8 mouse cellular contexts compared by ENCODE assay signal in genomic region chrX:153237920-153238504, GRCm38 (mm10). TPM values are rescaled to one million over a fixed set of nuclear protein-coding genes. Genes with fewer than 3 reads are reported as not detected.
DNase-seq lines count a peak whose midpoint lies in the region; ATAC-seq and TF ChIP-seq lines count a peak whose summit lies in the region.

No protein-coding gene starts in this region.

- no peak for TF ChIP-seq POLR2A in bone marrow, adult 2 months (IDR thresholded peaks at IDR 0.05; ENCODE audit: borderline replicate concordance, control insufficient read depth, low read depth, low read length)

- ATAC-seq in CD4-positive, CD25-positive, alpha-beta regulatory T cell, adult 4 months = peak; percentile 45
- ATAC-seq in embryonic facial prominence, embryonic 14.5 days (ENCODE audit: low read depth) = peak; percentile 76
- ATAC-seq in hematopoietic stem cell, adult 5-6 weeks (replicated peaks in 1 of 2; ENCODE audit: insufficient read depth in 1 of 2, low FRiP score in 2 of 2, low TSS enrichment in 1 of 2, low read depth in 1 of 2, poor library complexity in 2 of 2, severe bottlenecking in 2 of 2) = peak; percentile 90 to 95
- ATAC-seq in lung, embryonic 16.5 days (ENCODE audit: low read depth) = peak; percentile 82

- WGBS in bone marrow, adult 2 months = 13% methylated on average over 23 of the region's 23 CpGs
- 27% methylated on average over 14 of the region's 23 CpGs for WGBS in embryonic facial prominence, embryonic 14.5 days
- WGBS in lung, embryonic 16.5 days = 20% methylated on average over 23 of the region's 23 CpGs

- H3K9ac ChIP-seq in embryonic facial prominence, embryonic 14.5 days (ENCODE audit: low read depth, low read length) = peak overlapping the region; percentile 54
- peak overlapping the region; percentile 50 for H3K9ac ChIP-seq in lung, embryonic 16.5 days (ENCODE audit: low read length)

- H3K4me2 ChIP-seq in embryonic facial prominence, embryonic 14.5 days (ENCODE audit: low read depth, low read length) = peak overlapping the region; percentile 57
- H3K4me2 ChIP-seq in lung, embryonic 16.5 days (ENCODE audit: low read depth, low read length) = peak overlapping the region; percentile 60

- H3K9me3 ChIP-seq in embryonic facial prominence, embryonic 14.5 days (ENCODE audit: control insufficient read depth, low read length) = no peaks in the 10 kb centered on the region
- no peaks in the 10 kb centered on the region for H3K9me3 ChIP-seq in lung, embryonic 16.5 days (ENCODE audit: control insufficient read depth, low read length)

- H3K4me3 ChIP-seq in bone marrow, adult 2 months (replicated peaks; ENCODE audit: control insufficient read depth, low read depth, low read length) = peak overlapping the region; percentile 72
- H3K4me3 ChIP-seq in embryonic facial prominence, embryonic 14.5 days (ENCODE audit: low read depth, low read length) = peak overlapping the region; percentile 50
- H3K4me3 ChIP-seq in lung, embryonic 16.5 days (ENCODE audit: low read length) = peak overlapping the region; percentile 56

- no peaks in the 10 kb centered on the region for H3K36me3 ChIP-seq in embryonic facial prominence, embryonic 14.5 days (ENCODE audit: control insufficient read depth, insufficient read depth, low read length)
- H3K36me3 ChIP-seq in lung, embryonic 16.5 days (ENCODE audit: control insufficient read depth, insufficient read depth, low read length) = no peaks in the 10 kb centered on the region

- H3K4me1 ChIP-seq in bone marrow, adult 2 months (ENCODE audit: control insufficient read depth, insufficient read depth, low read length) = no peaks in the 10 kb centered on the region
- no peaks in the 10 kb centered on the region for H3K4me1 ChIP-seq in embryonic facial prominence, embryonic 14.5 days (ENCODE audit: control insufficient read depth, insufficient read depth, low read length)
- H3K4me1 ChIP-seq in lung, embryonic 16.5 days (replicated peaks; ENCODE audit: control insufficient read depth, insufficient read depth, low read length) = no peaks in the 10 kb centered on the region

- TF ChIP-seq CTCF in bone marrow, adult 2 months (IDR thresholded peaks at IDR 0.05; ENCODE audit: control insufficient read depth, insufficient read depth, low read length) = no peak

- peak; percentile 20 for DNase-seq in embryonic facial prominence, embryonic 14.5 days (ENCODE audit: low spot score)
- peak; percentile 6 to 19 for DNase-seq in layer of hippocampus, adult 8-10 months (ENCODE audit: low spot score in 2 of 2)
- DNase-seq in right cerebral cortex, adult 18-20 months = peak; percentile 32
- no peak for DNase-seq in urinary bladder, postnatal 14 days (ENCODE audit: low spot score)

- H3K27ac ChIP-seq in bone marrow, adult 2 months (ENCODE audit: control insufficient read depth, insufficient read depth, low read depth, low read length, poor library complexity) = no peak overlapping the region
- H3K27ac ChIP-seq in embryonic facial prominence, embryonic 14.5 days (replicated peaks; ENCODE audit: low read depth, low read length) = peak overlapping the region; percentile 55
- no peak overlapping the region for H3K27ac ChIP-seq in lung, embryonic 16.5 days (ENCODE audit: low read length)

- H3K27me3 ChIP-seq in embryonic facial prominence, embryonic 14.5 days (replicated peaks; ENCODE audit: control insufficient read depth, insufficient read depth, low read length) = peaks cover 6% of the 10 kb centered on the region; the same call in 1 of the 2 replicates
- no peaks in the 10 kb centered on the region for H3K27me3 ChIP-seq in lung, embryonic 16.5 days (ENCODE audit: control insufficient read depth, insufficient read depth, low read depth, low read length)

RNA-seq across cellular contexts. Expression of gene Klf8, which starts 0.7 kb away (rescaled TPM):
- 1 to 10 TPM in 1 of 2 experiments, under 1 TPM in 1; 0.87 to 1.3 TPM for polyA plus RNA-seq in CD4-positive, CD25-positive, alpha-beta regulatory T cell, adult 4 months (2017; shearing (Covaris generic))
- 1.0 and 4.7 TPM in 2 replicates for polyA plus RNA-seq in bone marrow, adult 2 months (2011; ENCODE audit: insufficient read depth, insufficient read length, low replicate concordance, missing spikeins)
- 1.6 and 2.8 TPM in 2 replicates for polyA plus RNA-seq in embryonic facial prominence, embryonic 14.5 days (2014; fragmentation: Nextera tagmentation; extraction: Ambion mirVana)
- 3.4 and 13.8 TPM in 2 replicates for total RNA-seq in hematopoietic stem cell, adult 5-6 weeks (2017)
- total RNA-seq in layer of hippocampus, adult 8-10 months (2022) = 1 to 10 TPM; 3.2 to 4.4 (median 4.2) TPM
- 0.73 and 2.0 TPM in 2 replicates for polyA plus RNA-seq in lung, embryonic 16.5 days (2015; fragmentation: Nextera tagmentation; extraction: Ambion mirVana)
